Mouse (Mus musculus) cortical plate, adult 2 months (tissue): ENCODE measurements at regions not wholly inside any gene's neighbourhood (a gene's known extent, or its start where the extent isn't known, plus 50 kb on each side); places are given as distances from the start of the nearest gene placed in this dataset.

Experiments used
- CTCF ChIP-seq: fragments of 200-500 bp; IDR thresholded peaks from 2 replicates; pipeline ENCODE4 v1.5.1; 2011; ENCODE audit warnings: mild to moderate bottlenecking, control low read depth, low read length; ENCODE audit not compliant: insufficient read depth; ENCODE audit errors: extremely low read depth
- POLR2A ChIP-seq: fragments of 200-500 bp; IDR thresholded peaks from 2 replicates; pipeline ENCODE4 v1.6.1; 2011; ENCODE audit warnings: mild to moderate bottlenecking, low read length, control low read depth; ENCODE audit not compliant: insufficient read depth; ENCODE audit errors: extremely low read depth

GRCm38 (mm10) chr16:78236746-78237640 lies 64.3 kb upstream of the Cxadr start:
- TF ChIP-seq POLR2A = no peak
- TF ChIP-seq CTCF = no peak
